Mouse (Mus musculus): ENCODE data around the gene Hdhd5.

Gene Hdhd5

DNA sequence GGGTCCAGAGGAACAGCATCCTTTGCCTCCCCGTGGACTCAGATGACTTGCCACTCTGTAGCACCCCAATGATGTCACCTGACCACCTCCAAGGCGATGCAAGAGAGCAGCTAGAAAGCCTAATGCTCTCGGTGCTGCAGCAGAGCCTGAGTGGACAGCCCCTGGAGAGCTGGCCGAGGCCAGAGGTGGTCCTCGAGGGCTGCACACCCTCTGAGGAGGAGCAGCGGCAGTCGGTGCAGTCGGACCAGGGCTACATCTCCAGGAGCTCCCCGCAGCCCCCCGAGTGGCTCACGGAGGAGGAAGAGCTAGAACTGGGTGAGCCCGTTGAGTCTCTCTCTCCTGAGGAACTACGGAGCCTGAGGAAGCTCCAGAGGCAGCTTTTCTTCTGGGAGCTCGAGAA lies 49.1 kb downstream of the Hdhd5 start:
- no peak for DNase-seq

DNA sequence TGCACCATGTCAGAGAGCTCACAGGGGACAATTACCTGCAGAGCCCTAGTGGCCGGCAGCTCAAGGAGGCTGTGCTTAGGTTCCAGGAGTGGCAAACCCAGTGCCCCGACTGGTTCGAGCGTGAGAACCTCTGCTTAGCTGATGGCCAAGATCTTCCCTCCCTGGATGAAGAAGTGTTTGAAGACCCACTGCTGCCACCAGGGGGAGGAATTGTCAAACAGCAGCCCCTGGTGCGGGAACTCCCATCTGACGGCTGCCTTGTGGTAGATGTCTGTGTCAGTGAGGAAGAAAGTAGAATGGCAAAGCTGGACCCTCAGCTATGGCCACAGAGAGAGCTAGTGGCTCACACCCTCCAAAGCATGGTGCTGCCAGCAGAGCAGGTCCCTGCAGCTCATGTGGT lies 49.6 kb downstream of the Hdhd5 start:
- peak; percentile 69 for DNase-seq

DNA sequence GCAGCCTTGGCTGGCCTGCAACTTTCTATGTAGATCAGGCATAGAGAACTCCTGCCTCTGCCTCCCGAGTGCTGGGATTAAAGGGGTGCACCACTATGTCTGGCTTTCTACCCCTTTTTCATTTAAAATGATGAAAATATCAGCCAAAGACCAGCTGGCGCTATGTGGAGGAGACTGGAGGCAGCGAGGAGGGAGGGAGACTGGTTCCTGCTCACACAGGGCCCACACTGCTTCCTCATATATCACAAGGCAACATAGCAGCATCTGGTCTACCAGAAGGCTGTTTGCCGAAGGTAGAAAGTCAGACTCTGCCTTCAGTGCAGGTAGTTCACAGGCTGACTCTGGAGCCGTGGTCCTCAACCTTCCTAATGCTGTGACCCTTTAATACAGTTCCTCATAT lies 50.8 kb downstream of the Hdhd5 start:
- DNase-seq: no peak

DNA sequence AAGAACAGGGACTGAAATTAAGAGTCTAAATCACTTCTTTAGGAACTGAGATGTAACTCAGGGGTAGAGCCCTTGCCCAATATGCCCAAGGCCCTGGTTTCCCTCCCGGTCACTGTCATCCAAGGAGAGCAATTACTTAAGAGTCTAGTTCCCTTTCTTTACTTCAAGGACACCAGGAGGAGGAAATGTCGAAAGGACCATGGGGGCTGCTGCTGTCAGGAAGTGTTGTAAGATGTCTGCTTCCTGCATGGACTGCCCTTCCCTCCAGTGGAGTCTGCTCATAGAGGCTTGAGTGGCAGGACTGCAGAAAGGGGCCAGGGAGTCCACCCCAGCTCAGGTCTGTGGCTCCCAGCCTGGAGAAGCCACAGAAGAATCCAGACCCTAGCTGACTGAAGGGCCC lies 51.8 kb downstream of the Hdhd5 start:
- peak; percentile 67 for DNase-seq

DNA sequence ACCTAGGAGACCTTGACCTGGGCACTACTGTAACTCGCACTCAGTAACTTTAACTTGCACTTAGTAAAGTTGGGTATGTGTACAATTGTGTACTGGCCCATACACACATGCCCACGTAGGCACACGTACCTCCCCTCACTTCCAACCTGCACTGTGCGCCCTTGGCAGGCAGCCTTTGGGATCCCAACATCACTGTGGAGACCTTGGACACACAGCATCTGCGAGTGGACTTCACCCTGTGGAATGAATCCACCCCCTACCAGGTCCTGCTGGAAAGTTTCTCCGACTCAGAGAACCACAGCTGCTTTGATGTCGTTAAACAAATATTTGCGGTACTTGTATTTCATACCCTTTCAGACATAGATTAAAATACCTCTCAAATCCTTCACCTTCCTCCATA lies 55.8 kb downstream of the Hdhd5 start:
- no peak for DNase-seq

DNA sequence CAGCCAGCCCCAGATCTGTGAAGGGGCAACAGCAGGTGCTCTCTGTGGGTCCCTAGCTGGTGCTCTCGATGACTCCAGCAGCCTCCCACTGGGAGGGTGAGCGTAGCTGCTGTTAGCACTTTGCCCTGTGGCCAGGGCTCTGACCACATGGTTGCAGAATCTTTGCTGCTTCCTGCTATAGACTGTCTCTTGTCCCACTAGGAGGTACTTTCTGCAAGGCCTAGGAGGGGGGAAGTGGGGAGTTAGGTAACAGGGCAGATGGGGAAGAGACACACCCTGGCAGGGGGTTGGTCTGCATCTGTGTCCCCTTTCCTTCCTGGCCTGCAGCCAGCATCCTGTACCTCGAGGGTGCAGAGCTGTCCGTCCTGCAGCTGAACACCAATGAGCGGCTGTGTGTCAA lies 57.7 kb downstream of the Hdhd5 start:
- peak; percentile 81 for DNase-seq

DNA sequence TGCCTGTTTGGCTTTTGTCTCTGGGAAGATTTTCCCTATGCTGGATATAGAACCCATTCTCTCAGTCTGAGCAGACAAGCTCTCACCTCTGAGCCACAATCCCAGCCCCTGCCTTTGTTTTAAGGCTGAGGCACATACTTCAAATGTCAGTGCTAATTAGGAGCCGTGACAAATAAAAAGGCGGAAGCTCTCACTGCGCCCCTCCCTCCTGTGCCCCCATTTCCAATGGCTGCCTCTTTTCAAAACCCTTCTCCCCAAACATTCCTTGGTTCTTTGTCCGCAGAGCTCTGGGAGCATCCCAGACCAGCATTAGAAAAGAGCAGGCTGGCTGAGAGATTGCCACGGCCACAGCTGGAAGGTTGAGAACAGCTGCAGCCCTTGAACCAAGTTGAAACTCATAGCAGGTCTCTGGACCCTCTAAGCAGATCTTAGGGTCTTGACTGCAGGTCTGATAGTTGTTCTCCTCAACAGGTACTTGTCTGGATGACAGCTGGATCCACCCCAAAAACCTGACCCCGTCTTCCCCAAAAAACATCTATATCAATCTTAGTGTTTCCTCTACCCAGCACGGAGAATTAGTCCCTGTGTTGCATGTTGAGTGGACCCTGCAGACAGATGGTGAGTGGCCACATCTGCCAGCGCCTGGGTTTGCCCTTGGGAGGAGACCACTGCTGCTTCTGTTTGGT lies 58.5 kb downstream of the Hdhd5 start:
- DNase-seq: no peak

DNA sequence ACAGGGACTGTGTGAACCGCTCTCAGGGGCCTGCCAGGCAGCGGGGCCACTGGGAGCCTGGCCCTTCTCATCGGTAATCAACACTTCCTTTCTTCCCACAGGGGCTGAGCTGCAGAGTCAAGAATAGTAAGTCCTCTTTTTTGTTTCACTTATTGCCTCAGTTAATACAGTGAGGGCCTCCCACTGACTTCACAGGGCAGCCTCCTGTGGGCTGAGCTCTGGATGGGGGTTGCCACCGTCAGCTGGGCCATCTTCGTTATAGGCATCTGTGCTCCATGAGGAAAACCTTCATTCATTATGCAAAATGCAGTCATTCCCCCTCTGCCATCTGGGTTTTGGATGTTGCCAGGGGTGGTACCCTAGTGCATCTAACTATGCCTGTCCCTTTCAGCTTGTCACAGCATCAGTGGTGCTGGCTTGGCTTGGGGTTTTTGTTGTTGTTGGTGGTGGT lies 59.1 kb downstream of the Hdhd5 start:
- no peak for DNase-seq

DNA sequence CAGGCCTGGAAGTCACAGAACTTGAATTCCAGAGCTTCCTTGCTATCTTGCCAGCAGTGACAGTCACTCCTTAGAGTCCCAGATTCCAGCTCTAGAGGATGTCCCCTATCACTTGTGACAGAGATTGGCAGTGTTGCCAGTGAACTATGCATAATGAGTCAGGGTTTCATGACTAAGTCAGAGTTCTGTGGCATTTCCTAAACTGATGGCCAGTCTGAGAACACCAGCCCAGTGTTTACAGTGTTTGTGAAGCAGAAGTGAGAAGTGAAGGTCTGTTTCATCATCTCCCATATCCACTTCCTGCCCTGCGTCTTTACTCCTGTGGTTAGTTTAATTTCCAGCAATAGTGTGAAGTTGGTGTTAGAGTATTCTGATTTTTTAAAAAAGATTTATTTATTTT lies 60.5 kb downstream of the Hdhd5 start:
- DNase-seq: peak; percentile 59

DNA sequence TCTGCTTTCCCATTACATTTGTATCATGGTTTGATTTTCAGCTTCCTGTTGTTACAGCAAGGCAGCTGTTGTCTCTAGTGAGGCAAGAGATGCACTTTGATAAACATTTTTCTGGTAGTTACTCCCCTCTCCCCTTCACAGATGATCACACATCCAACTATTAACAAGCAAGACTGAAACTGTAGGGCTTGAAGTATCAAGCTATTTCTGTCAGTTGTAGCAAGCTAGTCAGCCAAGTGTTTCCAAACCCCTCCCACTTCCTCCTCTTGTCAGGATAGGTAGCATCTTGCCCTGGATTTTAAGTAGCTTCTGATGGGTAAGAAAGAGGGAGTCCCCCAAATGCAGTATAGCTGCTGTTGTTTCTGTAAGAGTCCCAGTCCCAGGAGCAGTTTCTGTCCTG lies 61.3 kb downstream of the Hdhd5 start:
- no peak for DNase-seq

DNA sequence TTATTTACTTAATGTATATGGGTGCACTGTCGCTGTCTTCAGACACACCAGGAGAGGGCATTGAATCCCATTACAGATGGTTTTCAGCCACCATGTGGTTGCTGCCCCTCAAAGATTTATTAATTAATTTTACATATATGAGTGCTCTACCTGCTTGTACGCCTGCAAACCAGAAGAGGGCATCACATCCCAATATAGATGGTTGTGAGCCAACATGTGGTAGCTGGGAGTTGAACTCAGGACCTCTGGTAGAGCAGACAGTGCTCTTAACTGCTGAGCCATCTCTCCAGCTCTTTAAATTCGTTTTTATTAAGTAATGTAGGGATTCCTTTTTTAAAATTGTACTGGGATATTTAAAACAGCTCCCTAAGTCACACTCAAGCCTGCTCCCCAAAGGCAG lies 61.9 kb downstream of the Hdhd5 start:
- no peak for DNase-seq

DNA sequence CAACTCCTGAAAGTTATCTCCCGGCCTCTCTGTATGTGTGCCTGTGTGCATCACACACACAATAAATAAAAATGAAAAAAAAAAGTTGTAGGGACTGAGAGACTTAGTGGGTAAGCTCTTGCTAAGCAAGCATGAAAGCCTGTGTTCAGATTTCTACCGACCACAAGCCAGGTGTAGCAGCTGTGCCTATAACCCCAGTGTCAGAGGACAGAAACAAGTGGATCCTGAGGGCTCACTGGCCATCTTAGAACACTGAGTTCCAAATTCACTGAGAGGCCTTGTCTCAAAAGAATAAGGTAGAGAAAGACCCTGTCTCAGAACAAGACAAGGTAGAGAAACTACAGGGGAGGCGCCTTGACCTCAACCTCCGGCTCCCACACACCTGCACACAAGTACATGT lies 62.9 kb downstream of the Hdhd5 start:
- no peak for DNase-seq

DNA sequence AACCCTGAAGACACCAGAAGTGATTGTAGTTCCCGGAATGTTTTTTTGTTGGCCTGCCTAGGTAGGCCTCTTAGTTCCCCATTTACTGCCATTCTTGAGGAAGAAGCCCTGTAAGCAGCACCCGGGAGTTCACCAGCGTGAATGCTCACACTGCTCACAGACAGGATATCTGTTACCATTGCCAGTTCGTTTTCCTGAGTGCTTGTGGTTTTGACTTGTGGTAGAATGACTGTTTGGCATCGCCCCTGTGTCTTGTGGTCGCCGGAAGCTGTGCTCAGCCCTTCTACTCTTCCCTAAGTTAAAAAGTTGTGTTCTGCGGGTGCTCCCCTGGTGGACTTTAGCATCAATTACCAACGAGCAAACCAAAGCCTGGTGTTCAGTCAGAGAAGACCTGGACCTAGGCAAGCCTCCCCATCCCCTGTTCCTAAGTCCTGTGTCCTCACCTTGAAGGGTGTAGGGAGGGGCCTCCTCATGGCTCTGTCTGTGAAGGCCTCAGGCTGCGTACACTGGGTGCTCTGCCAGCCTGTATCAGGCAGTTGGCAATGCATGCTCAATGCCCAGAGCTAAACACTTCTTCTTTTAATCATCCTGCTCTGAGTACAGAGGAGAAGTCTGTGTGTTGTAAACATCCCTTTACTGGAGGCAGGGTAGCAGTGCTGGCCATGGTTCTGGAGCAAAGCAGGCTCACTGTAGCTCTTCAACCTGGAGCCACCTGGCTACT lies 64.3 kb downstream of the Hdhd5 start:
- peak; percentile 58 for DNase-seq

DNA sequence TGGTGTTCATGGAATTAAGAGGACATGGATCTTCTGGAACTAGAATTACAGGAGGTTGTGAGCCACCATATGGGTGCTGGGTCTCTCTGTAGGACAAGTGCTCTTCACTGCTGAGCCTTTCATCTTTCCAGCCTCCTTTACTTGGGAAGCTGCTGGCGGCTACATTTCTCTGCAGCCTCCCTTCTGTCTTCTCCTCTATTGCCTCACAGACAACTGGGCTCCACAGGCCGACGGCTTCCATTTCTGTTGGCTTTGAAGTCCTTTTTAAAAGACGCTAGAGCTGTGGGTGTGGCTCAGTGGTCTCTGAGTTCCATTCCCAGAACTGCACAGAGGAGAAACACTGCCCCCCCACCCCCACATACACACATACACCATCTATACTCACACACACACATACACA lies 65.7 kb downstream of the Hdhd5 start:
- DNase-seq: no peak

DNA sequence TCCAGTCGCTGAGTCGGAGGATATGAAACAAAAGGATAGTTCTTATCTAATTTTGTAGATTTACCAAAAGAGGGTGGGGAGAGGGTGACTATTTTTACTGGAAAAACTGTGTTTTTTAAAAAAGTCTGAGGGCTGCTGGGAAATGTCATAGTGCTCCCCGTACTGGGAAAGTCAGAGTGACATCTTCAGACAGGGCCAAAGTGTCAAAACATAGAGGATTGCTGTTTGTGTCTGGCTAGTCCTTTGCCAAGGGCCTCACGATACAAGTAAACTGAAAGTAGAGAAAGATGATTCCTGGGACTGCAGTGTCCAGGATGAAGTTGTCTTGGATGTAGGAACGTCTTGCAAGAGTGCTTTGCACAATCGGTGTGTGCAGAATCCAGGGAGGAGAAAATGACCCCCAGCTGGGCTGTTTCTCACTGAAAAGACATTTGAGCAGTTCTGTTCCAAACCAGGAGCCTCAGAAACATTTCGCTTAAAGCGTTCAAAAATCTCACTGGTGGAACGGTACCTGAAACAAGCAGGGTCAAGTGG lies 66.6 kb downstream of the Hdhd5 start:
- no peak for DNase-seq

DNA sequence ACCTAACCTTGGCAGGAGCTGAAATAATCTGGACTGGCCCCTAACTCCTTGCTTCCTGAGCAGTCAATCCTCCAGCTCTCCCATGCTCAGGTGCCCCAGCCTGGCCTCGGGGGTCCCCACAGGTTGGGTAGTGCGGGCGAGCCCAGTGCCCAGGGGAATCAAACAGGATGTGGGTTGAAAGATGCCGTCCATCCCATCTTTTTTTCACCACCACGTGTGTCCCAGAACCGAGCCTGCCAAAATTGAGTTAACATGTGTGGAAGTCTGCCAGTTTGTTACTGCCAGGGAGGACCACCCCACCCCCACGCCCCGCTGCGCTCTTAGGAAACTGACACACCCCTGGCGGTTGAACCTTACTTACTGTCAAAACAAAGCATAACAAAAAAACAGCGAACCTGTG lies 67.2 kb downstream of the Hdhd5 start:
- peak; percentile 68 for DNase-seq

DNA sequence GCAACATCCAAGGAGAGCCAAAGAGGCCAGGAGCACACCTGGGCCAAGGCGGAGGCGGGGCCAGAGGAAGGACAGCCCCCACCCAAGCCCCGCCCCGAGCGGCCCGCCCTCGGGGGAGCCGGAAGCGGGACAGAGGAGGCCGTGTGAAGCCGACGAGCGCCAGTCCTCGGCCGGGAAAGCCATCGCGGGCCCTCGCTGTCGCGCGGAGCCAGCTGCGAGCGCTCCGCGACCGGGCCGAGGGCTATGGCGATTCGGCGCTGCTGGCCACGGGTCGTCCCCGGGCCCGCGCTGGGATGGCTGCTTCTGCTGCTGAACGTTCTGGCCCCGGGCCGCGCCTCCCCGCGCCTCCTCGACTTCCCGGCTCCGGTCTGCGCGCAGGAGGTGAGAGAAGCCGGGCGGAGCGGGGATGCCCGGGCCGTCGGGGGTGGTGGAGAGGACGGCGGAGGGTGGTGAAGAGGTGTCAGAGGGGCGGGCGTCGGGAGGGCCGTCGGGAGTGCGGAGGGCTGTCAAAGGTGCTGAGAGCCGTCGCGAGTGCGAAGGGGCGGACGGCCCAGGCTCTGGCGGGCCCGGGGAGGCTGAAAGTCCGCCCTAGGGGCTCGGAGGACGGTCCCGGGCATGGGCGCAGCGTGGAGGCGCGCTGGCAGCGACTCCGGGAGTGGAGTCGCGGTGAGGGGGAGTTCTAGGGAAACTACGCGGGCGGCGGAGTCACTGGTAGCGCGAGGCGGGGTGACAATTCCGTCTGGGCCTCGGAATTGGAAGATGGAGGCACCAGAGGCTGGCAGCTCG lies 67.8 kb downstream of the Hdhd5 start, which contains the start of gene Il17ra:
TSS of gene Il17ra (plus strand) at position 162 of the 786 bp plus-strand sequence.
- DNase-seq: peak; percentile 85

DNA sequence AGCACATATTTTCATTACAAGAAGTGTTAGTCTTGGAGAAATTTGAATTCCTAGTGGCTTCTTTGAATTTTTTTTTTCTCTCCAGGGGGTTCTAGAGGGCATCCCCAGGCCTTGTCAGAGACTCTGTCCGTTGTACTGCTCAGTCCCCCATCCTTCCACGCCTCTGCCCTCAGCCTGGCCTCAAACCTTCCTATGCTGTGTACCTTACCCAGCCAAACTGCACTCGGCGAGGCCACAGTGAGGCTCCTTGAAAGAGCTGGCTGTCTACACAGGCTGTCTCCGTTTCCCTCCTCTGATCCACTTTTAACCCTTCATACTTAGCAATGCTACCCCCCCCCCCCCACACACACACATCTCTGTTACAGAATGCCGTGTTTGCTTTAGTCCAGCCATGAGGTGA lies 68.9 kb downstream of the Hdhd5 start:
- no peak for DNase-seq

DNA sequence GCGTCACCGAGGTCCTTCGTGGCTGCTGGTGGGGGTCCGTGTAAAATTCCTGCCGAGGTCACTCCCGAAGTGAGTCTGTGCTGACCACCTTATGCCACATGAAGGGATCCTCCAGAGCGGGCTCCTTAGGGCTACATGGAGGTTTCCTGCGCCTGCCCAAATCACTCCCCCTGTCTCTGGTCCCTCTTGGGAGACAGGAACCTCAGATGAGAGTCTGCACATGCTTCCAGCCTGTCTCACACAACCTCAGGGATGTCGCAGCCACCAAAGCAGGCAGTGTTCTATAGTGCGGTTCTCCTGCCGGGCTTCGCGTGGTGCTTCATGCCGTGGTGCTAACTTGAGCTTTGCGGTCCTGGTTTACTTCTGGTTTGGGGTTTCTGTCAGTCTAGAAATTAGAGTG lies 69.9 kb downstream of the Hdhd5 start:
- no peak for DNase-seq

Measured in lung, postnatal 36 days (tissue).